Mouse (Mus musculus) adrenal gland, adult (tissue): ENCODE results near the gene Lrmda.
A peak's percentile ranks its signal among the peaks of the same experiment; 100 is the strongest.

Experiments
- DNase-seq, 2 experiments: peaks; one replicate each; pipeline ENCODE4 v3.0.0; 2022 to 2023; ENCODE audit warnings: low spot score in 1 of 2; ENCODE audit not compliant: inconsistent age in 2 of 2

The Lrmda gene

GRCm38 (mm10) chr14:22695448-22695847, 675.9 kb downstream of the Lrmda start:
- no peak for DNase-seq

DNA sequence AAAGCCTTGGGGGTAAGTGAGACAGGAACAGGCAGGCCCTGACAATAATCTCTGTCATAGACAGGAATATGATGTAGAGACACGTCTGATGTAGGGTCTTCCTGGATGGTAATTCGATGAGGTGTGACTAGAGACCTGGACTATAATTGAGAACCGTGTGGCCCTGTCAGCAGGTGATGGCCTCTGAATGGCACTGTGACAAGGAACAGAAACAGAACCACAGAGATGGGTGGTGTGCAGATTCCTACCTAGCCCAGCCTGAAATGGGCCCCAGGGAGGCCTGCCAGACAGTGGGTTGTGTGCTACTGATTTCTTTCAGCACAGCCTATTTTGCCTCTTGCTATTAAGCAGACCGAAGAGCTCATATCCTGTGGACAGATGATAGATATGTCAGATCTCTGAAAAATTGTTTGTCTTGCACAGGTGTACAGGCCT, 676.4 kb downstream of the Lrmda start:
- DNase-seq = no peak

DNA sequence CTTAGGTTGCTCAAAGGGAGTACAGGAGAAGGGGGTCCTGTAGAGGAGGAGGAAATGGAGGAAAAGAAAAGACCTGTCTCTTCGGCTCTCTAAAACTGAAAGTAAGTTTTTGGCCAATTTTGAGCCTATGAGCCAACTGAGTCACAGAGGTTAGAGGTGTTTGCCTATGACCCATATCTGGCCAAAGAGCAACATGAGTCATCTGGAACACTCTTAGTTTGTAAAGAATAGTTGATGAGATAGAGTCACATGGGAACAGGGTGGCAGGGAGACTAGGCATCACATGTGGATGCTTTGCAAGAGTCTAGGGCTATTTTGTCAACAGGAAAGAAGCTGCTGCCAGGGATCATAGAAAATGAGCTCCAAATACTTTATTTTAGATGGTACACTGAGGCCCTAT, 680.7 kb downstream of the Lrmda start:
- DNase-seq = no peak

DNA sequence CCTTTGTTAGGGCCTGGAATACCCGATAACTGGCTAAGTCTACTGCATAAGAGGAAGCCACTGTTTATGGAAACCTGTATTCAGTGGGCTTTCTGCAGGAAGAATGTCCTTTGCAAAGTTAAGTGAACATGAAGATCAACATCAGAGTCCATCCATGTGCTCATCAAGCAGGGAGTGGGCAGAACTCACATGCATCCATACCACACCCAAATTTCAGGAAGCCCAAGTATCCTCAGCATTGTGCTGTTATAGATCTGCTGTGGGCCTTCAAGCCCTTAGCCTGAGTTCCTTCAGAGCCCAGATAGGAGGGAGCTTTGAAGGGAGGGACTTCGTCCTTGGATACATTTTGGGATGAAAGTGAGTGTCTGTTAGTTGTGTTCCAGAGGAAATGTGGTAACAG, 681.2 kb downstream of the Lrmda start:
- DNase-seq = no peak

GRCm38 (mm10) chr14:22707958-22708701, 688.6 kb downstream of the Lrmda start:
- DNase-seq = no peak

- DNase-seq = no peak
These were observed 690.7 kb downstream of the Lrmda start for GRCm38 (mm10) chr14:22710071-22710661.

GRCm38 (mm10) chr14:22712388-22712787, 692.9 kb downstream of the Lrmda start:
- DNase-seq = no peak

GRCm38 (mm10) chr14:22715581-22716378, 696.3 kb downstream of the Lrmda start:
- no peak for DNase-seq

GRCm38 (mm10) chr14:22719968-22720367, 700.5 kb downstream of the Lrmda start:
- no peak for DNase-seq

- DNase-seq = no peak
These were observed 702.3 kb downstream of the Lrmda start for GRCm38 (mm10) chr14:22721845-22722244.

DNA sequence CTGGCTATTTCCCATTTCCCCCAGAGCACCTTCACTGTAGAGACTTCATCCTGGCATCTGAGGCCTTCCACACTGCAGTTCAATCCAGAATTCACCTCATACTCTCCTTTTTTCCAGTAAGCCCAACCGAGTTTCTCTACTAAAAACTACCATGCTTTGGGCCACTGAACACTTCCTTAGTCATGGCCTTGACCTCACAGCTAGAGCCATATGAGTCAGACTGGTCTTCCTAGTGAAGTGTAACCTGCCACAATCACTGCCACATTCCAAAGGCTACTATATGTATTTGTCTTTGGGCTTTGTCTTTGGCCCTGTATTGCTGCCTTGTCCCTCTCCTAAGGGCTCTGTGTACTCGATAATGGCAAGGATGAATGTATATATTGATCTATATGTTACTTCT, 708.0 kb downstream of the Lrmda start:
- DNase-seq = peak in 1 of 2 experiments; percentile 33

DNA sequence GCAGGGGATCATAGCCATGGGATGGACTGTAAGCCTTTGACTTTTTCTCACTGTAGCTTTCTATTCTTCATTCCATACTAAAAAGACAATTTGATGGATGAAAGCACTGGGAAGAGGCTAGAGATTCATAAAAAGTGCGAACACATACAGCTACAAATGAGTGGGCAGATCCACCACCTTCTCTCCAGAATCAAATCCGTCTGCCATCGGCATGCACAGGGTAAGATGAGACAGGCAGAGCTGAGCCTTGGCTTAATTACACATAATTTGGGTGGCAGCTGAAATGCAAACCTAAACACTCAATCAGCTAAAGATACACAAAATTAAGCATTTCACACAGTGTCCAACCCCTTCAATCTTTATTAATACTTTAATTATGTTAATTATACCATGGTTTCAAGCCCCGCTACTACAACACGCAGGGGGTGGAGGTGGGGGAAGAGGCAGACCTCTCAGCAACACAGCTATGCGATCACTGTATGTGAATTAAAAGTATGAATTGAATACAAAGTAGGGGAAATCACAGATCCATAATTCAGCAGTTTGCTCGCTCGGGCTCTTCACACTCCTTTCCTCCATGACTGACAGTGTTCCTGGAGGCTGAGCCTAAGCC, 709.2 kb downstream of the Lrmda start:
- DNase-seq = no peak

DNA sequence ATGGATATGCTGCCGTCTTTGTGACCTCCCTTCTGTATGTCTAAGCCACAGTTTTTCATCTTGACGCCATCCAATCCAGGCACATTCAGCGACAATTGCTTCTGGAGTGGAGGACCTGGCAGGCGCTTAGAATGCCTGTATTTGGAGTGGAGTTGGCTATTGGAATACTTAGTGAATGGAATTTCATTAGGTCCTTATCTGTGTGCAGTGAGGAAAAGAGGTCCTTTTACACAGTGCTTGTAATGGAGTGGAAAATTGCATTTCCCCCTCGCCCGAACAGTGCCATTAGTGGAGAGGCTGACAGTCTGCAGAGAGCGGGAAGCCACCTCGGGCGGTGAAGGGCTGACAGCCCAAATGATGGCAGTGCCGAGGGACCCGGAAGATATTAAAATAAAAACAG, 719.1 kb downstream of the Lrmda start:
- DNase-seq = no peak

DNA sequence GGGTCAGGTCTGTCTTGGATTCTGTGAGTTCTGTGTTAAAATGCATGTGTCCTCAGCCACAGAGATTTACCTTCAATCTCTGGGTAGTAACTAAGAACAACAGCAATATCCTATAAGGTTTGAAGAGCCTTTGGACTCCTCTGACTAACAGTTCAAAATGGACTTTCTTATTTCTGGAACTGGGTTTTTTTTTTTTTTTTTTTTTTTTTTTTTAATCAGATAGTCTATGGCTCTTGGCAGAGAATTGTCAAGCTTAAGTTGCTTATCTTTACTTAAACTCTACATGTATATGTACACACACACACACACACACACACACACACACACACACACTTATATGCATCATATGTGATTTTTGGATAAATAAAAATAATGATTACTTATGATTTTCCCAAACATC, 723.0 kb downstream of the Lrmda start:
- DNase-seq = no peak

DNA sequence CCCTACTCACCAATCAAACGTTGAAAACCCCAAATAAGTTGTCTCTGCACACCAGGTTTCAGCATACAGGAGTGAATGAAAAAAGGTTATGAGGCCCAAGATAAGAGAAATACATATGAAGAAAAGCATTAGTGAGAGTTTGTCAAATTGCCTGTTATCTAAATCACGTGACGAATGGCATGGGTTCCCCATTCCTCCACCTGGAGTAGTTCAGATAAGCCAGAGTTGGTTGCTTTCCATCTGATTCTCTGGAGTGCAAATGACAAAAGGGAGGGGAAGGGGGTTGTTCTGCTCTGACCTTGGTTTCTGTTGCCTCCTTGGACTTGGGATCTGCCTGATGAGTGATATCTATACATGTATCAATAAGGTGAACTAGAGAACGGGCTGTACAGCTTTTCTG, 723.8 kb downstream of the Lrmda start:
- DNase-seq = no peak

GRCm38 (mm10) chr14:22744701-22745100, 725.2 kb downstream of the Lrmda start:
- no peak for DNase-seq

GRCm38 (mm10) chr14:22745263-22745881, 725.9 kb downstream of the Lrmda start:
- no peak for DNase-seq

DNA sequence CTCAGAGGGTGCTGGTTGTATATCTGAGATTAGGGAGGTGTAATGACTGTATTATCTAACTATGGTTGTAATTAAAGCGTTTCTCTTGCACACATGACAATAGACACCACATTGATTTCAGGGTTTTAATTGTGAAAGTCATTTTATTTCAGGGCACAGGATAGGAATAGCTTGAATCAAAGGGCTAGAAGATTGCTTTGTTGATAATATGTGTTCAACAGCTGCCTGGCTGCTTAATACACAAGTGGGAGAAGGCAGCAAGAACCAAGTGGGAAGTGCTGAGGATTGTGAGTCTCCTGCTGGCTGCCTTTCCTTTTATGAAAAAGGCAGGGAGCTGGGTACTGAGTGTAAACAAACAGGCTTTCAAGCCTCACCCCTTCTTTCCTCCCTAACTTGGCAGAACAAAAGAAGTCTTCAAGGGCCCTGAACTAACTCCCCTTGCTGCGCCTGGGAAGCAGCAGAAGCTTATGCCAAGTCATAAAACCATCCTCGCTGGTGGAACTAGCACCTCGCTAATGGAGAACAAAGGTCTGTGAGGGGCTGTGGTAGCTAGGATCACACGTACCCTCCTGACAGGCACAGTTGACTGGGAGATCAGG, 726.5 kb downstream of the Lrmda start:
- no peak for DNase-seq

GRCm38 (mm10) chr14:22747816-22748215, 728.3 kb downstream of the Lrmda start:
- DNase-seq = no peak

DNA sequence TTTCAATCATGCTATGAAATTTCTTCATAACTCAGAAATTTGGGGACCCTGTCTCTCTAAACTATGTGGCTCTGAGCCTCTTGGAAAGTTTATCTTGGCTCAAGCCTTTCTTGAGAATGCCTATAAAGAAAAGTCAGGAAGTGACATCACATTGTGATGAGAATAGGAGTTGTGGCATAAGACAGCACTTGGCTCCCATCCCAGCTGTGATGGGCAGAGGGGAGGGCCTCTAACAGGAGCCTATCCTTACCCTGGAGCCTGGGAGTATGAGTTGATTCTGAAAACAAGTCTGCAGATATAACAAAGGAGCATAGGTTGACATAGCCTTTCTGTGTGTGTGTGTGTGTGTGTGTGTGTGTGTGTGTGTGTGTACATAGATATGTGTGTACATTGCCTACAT, 730.9 kb downstream of the Lrmda start:
- DNase-seq = peak in 1 of 2 experiments; percentile 42

DNA sequence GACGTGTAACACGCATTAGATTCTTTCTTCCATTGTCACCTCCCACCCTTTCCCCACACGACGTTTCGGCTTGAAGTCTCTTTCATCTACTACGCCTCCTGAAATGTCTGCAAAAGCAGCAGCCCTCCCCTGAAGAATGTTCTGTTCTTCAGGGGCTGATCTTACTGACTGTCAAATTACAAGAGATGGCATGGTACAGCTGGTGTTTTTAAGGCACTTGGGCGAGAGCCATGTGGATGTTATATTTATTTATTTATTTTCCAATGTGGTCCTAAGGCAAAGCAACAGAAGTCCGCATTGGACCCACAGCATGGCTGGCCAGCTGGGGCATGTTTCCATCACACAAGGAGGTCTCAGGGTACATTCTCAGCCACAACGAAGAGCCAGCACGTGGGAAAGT, 731.8 kb downstream of the Lrmda start:
- DNase-seq = no peak
